Mouse (Mus musculus) erythroblast, embryonic 14.5 days (primary cell): ENCODE measurements around the gene Aqp1.

Experiments
- GATA1 ChIP-seq: IDR thresholded peaks from 2 replicates; pipeline ENCODE4 v1.6.1; 2012; ENCODE audit warnings: low read length, inconsistent platforms, mixed read lengths
- TAL1 ChIP-seq: IDR thresholded peaks from 3 replicates; pipeline ENCODE4 v1.6.1; 2012; ENCODE audit warnings: low read length, inconsistent platforms, mixed read lengths

GRCm38 (mm10) chr6:55346491-55346890 is 10.3 kb downstream of the Aqp1 start:
- TF ChIP-seq GATA1 (no peak), TAL1 (no peak)
